Mouse (Mus musculus) brain, embryonic 14.5 days (tissue): ENCODE data around the gene Cped1.

Experiments
- CTCF ChIP-seq: fragments of 200-500 bp; IDR thresholded peaks from 2 replicates; pipeline ENCODE4 v1.5.1; 2012; ENCODE audit warnings: inconsistent platforms, mild to moderate bottlenecking, moderate library complexity, borderline replicate concordance; ENCODE audit not compliant: insufficient read depth, insufficient read length; ENCODE audit errors: extremely low read depth
- POLR2A ChIP-seq: fragments of 200-500 bp; IDR thresholded peaks from 2 replicates; pipeline ENCODE4 v1.6.1; 2012; ENCODE audit warnings: mild to moderate bottlenecking, inconsistent platforms, borderline replicate concordance; ENCODE audit not compliant: poor library complexity, insufficient read depth, insufficient read length, severe bottlenecking; ENCODE audit errors: extremely low read depth

GRCm38 (mm10) chr6:22122080-22122479, 136.4 kb downstream of the Cped1 start:
- TF ChIP-seq CTCF (peak; percentile 77; the same call in 1 of the 2 replicates), POLR2A (no peak)
